Mouse (Mus musculus) liver, embryonic 12.5 days (tissue): ENCODE data around the gene Rassf2. TPM values are rescaled to one million over a fixed set of nuclear protein-coding genes. Genes with fewer than 3 reads are reported as not detected.
A peak's percentile ranks its signal among the peaks of the same experiment; 100 is the strongest.

Source experiments
- ATAC-seq: fragments of 200-750 bp; cut with Nextera tagmentation; 2 replicates; pipeline ENCODE4 v1.8.0; 2017; ENCODE audit warnings: moderate number of reproducible peaks, mild to moderate bottlenecking, moderate library complexity
- H3K27ac ChIP-seq: fragments of 300-500 bp; sonication (generic); 2 replicates; pipeline ENCODE4 v1.5.1; 2016; ENCODE audit warnings: mild to moderate bottlenecking
- H3K27me3 ChIP-seq: fragments of 300-500 bp; sonication (generic); replicated peaks from 2 replicates; pipeline ENCODE4 v1.6.1; 2016; ENCODE audit warnings: mild to moderate bottlenecking, moderate library complexity
- H3K36me3 ChIP-seq: fragments of 300-500 bp; sonication (generic); 2 replicates; pipeline ENCODE4 v1.6.1; 2016; ENCODE audit warnings: mild to moderate bottlenecking, moderate library complexity
- H3K4me1 ChIP-seq: fragments of 300-500 bp; sonication (generic); 2 replicates; pipeline ENCODE4 v1.6.1; 2016
- H3K4me2 ChIP-seq: fragments of 300-500 bp; sonication (generic); 2 replicates; pipeline ENCODE4 v1.6.1; 2016; ENCODE audit warnings: mild to moderate bottlenecking, moderate library complexity
- H3K4me3 ChIP-seq: fragments of 300-500 bp; sonication (generic); 2 replicates; pipeline ENCODE4 v1.5.1; 2016; ENCODE audit warnings: mild to moderate bottlenecking, moderate library complexity
- H3K9ac ChIP-seq: fragments of 300-500 bp; sonication (generic); 2 replicates; pipeline ENCODE4 v1.6.1; 2016; ENCODE audit warnings: mild to moderate bottlenecking, moderate library complexity
- H3K9me3 ChIP-seq: fragments of 300-500 bp; sonication (generic); replicated peaks from 2 replicates; pipeline ENCODE4 v1.6.1; 2016; ENCODE audit warnings: mild to moderate bottlenecking, moderate library complexity
- WGBS: fragments of 180-500 bp; shearing (Covaris S2); methylation state at CpG from one replicate; pipeline ENCODE4 v1.1.7; 2016; ENCODE audit not compliant: insufficient replicate concordance; 5-methylcytosine and 5-hydroxymethylcytosine counted together
- polyA plus RNA-seq: library from polyadenylated mRNA; unstranded; fragments of >200 nt; fragmentation: Nextera tagmentation; extraction: Ambion mirVana; gene quantifications from 2 replicates; pipeline ENCODE4 v1.2.1, GENCODE M21; 2016

Rassf2 gene
- 3.1 and 3.5 TPM in 2 replicates for polyA plus RNA-seq

GRCm38 (mm10) chr2:132029646-132030417, at the start of gene Rassf2:
TSS of gene Rassf2 (minus strand) at chr2:132030258.
- Histone ChIP-seq H3K4me1 (peaks cover 47% of the 10 kb centered on the region), H3K4me3 (peak within 1 kb of the TSS; percentile 58), H3K4me2 (peak within 1 kb of the TSS; percentile 83), H3K27me3 (peaks cover 43% of the 10 kb centered on the region), H3K36me3 (no peaks in the 10 kb centered on the region), H3K9ac (peak within 1 kb of the TSS; percentile 44), H3K27ac (peak within 1 kb of the TSS; percentile 15; the same call in 1 of the 2 replicates), H3K9me3 (no peaks in the 10 kb centered on the region)
- 0% methylated on average over 36 of the region's 48 CpGs for WGBS
- ATAC-seq: peak; percentile 87

DNA sequence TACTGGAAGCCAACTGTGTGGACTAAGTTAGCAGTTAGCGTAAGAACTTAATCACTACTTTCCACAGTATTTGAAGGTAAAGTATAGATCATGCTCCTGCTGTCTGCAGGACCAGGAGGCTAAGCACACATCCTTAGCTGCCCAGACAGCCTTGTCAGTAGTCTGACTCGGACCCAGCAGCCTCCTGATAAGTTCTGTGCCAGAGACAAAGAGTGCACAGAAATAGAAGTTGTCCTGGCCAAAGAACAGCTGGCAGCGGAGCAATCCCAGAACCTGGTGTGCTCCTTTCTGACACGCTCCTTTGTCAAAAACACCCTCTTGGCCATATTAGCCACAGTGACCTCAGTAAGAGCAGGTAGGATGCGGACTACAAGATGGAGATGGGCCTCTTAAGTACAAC, 49.1 kb upstream of the Rassf2 start:
- H3K4me1 ChIP-seq: no peaks in the 10 kb centered on the region
- 74% methylated on average over 5 of the region's 5 CpGs for WGBS
- H3K4me2 ChIP-seq: no peak overlapping the region
- H3K9ac ChIP-seq: no peak overlapping the region
- no peaks in the 10 kb centered on the region for H3K27me3 ChIP-seq
- H3K36me3 ChIP-seq: peaks cover 12% of the 10 kb centered on the region
- H3K27ac ChIP-seq: no peak overlapping the region
- H3K9me3 ChIP-seq: no peaks in the 10 kb centered on the region
- no peak for ATAC-seq
- H3K4me3 ChIP-seq: no peak overlapping the region

DNA sequence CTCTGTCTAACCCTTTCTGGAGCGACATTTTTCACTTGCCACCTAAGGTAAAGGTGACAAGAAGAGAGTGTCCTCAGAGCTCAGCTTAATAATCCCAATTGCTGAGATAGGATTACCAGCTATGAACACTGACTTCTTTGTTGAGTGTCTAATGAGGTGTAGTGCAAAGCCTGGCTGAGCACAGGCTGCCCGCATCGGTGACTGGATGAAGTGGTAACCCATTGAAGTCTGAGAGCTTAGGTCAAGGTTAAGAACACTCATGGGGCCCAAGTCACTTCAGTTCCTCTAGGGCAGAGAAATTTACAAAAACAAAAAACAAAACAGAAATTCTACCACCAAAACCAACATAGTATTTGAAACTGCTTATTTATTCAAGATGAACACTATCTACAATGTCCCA, 43.0 kb upstream of the Rassf2 start:
- ATAC-seq: no peak

DNA sequence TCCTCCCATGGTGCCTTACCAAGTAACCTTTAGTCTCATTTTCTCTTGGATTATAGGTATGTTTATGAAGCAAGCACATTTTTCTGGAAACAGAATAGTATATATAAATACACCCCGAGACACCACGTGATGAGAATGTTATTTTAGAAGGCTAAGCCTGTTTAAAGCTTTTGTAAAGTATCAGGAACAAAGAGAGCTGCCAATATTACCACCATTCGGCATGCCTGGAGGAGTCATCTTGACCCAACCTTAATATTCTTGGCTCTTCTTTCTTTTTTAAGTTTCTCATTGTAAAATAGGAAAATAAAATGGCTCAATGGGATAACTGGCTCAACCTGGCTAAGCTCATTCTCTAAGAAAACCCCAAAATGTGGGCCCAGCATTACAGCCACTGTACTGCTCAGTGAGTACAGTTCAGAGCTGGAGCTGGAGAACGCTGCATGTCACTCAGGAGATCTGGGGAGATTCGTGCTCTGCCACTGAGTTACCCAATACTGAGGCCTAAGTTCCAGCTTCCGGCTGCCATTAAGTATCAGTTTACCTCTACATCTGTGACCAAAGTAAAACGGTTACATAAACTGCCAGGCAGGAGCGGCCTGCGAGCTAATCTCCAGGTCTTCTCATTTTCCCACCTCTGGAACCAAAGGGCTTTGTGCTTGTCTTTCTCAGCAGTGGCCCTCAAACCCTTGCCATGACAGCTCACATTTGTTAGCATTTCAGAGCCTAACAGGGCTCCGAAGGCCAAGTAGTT, 40.1 kb upstream of the Rassf2 start:
- peaks cover 36% of the 10 kb centered on the region for H3K36me3 ChIP-seq
- no peak overlapping the region for H3K9ac ChIP-seq
- 83% methylated on average over 10 of the region's 10 CpGs for WGBS
- H3K27me3 ChIP-seq: no peaks in the 10 kb centered on the region
- no peak for ATAC-seq
- no peaks in the 10 kb centered on the region for H3K4me1 ChIP-seq
- H3K9me3 ChIP-seq: no peaks in the 10 kb centered on the region
- no peak overlapping the region for H3K27ac ChIP-seq
- H3K4me2 ChIP-seq: no peak overlapping the region
- no peak overlapping the region for H3K4me3 ChIP-seq

More for the DNA sequence above, 43.0 kb upstream of the Rassf2 start:
- Histone ChIP-seq H3K9ac (no peak overlapping the region), H3K36me3 (peaks cover 37% of the 10 kb centered on the region), H3K27ac (no peak overlapping the region), H3K27me3 (no peaks in the 10 kb centered on the region), H3K9me3 (no peaks in the 10 kb centered on the region), H3K4me3 (no peak overlapping the region), H3K4me1 (no peaks in the 10 kb centered on the region), H3K4me2 (no peak overlapping the region)
- WGBS: 88% methylated on average over 3 of the region's 3 CpGs

GRCm38 (mm10) chr2:132064185-132064831, 34.2 kb upstream of the Rassf2 start:
- no peaks in the 10 kb centered on the region for H3K4me1 ChIP-seq
- H3K9me3 ChIP-seq: no peaks in the 10 kb centered on the region
- ATAC-seq: no peak
- 73% methylated on average over 11 of the region's 11 CpGs for WGBS
- H3K9ac ChIP-seq: no peak overlapping the region
- no peak overlapping the region for H3K4me3 ChIP-seq
- peaks cover 11% of the 10 kb centered on the region; the same call in 1 of the 2 replicates for H3K36me3 ChIP-seq
- H3K27ac ChIP-seq: no peak overlapping the region
- H3K27me3 ChIP-seq: no peaks in the 10 kb centered on the region
- H3K4me2 ChIP-seq: no peak overlapping the region

GRCm38 (mm10) chr2:132063776-132064175, 33.7 kb upstream of the Rassf2 start:
- H3K9me3 ChIP-seq: no peaks in the 10 kb centered on the region
- H3K4me1 ChIP-seq: no peaks in the 10 kb centered on the region
- ATAC-seq: no peak
- H3K4me3 ChIP-seq: no peak overlapping the region
- WGBS: 90% methylated on average over 3 of the region's 3 CpGs
- no peak overlapping the region for H3K9ac ChIP-seq
- H3K27me3 ChIP-seq: no peaks in the 10 kb centered on the region
- H3K4me2 ChIP-seq: no peak overlapping the region
- no peak overlapping the region for H3K27ac ChIP-seq
- peaks cover 11% of the 10 kb centered on the region; the same call in 1 of the 2 replicates for H3K36me3 ChIP-seq

GRCm38 (mm10) chr2:132061884-132062283, 31.8 kb upstream of the Rassf2 start:
- WGBS: 85% methylated on average over 11 of the region's 11 CpGs
- Histone ChIP-seq H3K27me3 (no peaks in the 10 kb centered on the region), H3K9me3 (no peaks in the 10 kb centered on the region), H3K4me2 (no peak overlapping the region), H3K4me1 (no peaks in the 10 kb centered on the region), H3K27ac (no peak overlapping the region), H3K36me3 (peaks cover 24% of the 10 kb centered on the region), H3K9ac (no peak overlapping the region), H3K4me3 (no peak overlapping the region)
- ATAC-seq: no peak

DNA sequence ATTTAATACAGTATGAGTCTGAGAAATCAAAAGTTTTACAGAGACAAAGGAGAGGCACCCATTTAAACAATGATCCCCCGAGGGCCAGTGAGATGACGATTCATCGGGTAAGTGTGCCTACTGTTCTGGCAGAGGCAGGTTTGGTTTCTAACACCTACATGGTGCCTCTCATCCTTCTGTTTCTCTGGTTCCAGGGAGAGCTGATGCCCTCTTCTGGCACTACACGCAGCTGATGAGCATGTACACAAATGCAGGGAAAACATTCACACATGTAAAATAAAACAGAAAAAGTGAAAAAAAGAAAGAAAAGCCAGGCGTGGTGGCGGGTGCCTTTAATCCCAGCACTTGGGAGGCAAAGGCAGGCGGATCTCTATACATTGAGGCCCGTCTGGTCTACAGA, 29.9 kb upstream of the Rassf2 start:
- H3K4me3 ChIP-seq: no peak overlapping the region
- H3K4me1 ChIP-seq: no peaks in the 10 kb centered on the region
- H3K27ac ChIP-seq: no peak overlapping the region
- no peak for ATAC-seq
- peaks cover 33% of the 10 kb centered on the region for H3K36me3 ChIP-seq
- H3K4me2 ChIP-seq: no peak overlapping the region
- WGBS: 78% methylated on average over 8 of the region's 8 CpGs
- no peaks in the 10 kb centered on the region for H3K27me3 ChIP-seq
- H3K9ac ChIP-seq: no peak overlapping the region
- no peaks in the 10 kb centered on the region for H3K9me3 ChIP-seq

DNA sequence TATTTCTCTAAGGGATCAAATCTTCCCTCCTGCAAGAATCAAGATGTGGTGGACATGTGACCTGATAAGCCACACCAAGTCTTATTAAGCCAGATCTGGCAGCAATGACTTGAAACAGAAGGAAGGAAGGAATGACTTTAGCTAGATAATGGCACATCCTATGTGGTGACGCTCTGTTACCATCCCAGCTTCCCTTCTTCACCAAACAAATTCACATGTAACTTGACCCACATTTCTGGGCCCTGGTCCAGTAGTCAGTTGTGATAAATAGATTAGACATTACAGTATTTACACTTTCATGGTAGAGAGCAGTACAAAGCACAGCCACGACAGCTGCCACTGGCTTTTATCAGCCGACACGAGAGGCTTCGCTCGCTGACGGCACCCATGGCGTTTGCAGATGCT, 25.3 kb upstream of the Rassf2 start:
- Histone ChIP-seq H3K4me1 (peaks cover 10% of the 10 kb centered on the region; the same call in 1 of the 2 replicates), H3K4me3 (no peak overlapping the region), H3K9me3 (no peaks in the 10 kb centered on the region), H3K9ac (no peak overlapping the region), H3K4me2 (no peak overlapping the region), H3K27me3 (no peaks in the 10 kb centered on the region), H3K36me3 (peaks cover 33% of the 10 kb centered on the region), H3K27ac (no peak overlapping the region)
- 74% methylated on average over 8 of the region's 8 CpGs for WGBS
- ATAC-seq: no peak

DNA sequence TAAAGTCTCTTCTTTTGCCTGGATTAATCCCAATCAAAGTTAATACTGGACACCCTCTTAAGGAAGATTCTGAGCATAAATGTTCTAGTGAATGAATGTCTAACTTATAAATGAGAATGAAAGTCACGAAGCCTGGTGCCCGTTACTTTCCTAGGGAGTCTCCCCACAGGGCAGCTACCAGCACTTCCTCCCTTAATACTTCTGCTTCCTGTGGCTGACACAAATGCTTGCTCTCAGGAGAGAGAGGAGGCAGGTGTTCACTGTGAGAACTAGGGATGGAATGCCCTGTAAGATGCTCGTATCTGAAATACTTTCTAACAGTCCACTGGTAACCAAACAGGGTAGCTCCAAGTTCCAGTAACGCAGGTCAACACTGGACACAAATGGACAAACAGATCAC, 23.8 kb upstream of the Rassf2 start:
- H3K4me3 ChIP-seq: no peak overlapping the region
- no peak for ATAC-seq
- H3K27me3 ChIP-seq: no peaks in the 10 kb centered on the region
- H3K9ac ChIP-seq: no peak overlapping the region
- H3K4me1 ChIP-seq: peaks cover 11% of the 10 kb centered on the region; the same call in 1 of the 2 replicates
- H3K27ac ChIP-seq: no peak overlapping the region
- 57% methylated on average over 4 of the region's 4 CpGs for WGBS
- H3K36me3 ChIP-seq: peaks cover 29% of the 10 kb centered on the region
- no peak overlapping the region for H3K4me2 ChIP-seq
- no peaks in the 10 kb centered on the region for H3K9me3 ChIP-seq

DNA sequence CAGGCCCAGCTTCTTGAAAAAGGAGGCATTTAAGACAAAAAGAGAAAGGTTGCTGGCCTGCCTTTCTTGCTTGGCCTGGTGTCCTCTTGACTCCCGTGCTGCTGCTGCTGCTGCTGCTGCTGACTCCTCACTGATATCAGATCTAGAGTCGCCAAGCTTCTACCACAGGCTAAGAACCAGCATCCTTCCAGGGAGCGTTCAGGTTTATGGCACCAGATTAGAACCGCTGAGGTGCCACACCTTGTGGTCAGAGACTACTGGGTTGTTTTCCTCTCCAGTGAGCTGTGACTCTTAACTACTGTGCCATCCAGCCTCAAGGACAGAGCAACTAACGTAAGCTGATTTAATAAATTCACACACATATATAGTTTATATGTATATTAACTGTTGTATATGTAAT, 21.7 kb upstream of the Rassf2 start:
- Histone ChIP-seq H3K36me3 (peaks cover 13% of the 10 kb centered on the region), H3K27me3 (no peaks in the 10 kb centered on the region), H3K4me2 (no peak overlapping the region), H3K9ac (no peak overlapping the region), H3K4me3 (no peak overlapping the region), H3K27ac (no peak overlapping the region), H3K9me3 (no peaks in the 10 kb centered on the region), H3K4me1 (peaks cover 18% of the 10 kb centered on the region; the same call in 1 of the 2 replicates)
- ATAC-seq: peak; percentile 70
- 25% methylated on average over 5 of the region's 5 CpGs for WGBS

GRCm38 (mm10) chr2:132049921-132050320, 19.9 kb upstream of the Rassf2 start:
- Histone ChIP-seq H3K4me2 (no peak overlapping the region), H3K4me1 (peaks cover 18% of the 10 kb centered on the region; the same call in 1 of the 2 replicates), H3K27me3 (no peaks in the 10 kb centered on the region), H3K9me3 (no peaks in the 10 kb centered on the region), H3K27ac (no peak overlapping the region), H3K4me3 (no peak overlapping the region), H3K9ac (no peak overlapping the region), H3K36me3 (no peaks in the 10 kb centered on the region)
- no peak for ATAC-seq
- 41% methylated on average over 3 of the region's 3 CpGs for whole genome bisulfite sequencing
